Mouse (Mus musculus) ES-E14 (cell line): Measurements from ENCODE around the gene Polr3g.

Source experiments
- CHD2 ChIP-seq: IDR thresholded peaks from 2 replicates; pipeline ENCODE4 v1.6.1; 2014; ENCODE audit warnings: mild to moderate bottlenecking, low read depth, low read length, inconsistent platforms
- HCFC1 ChIP-seq: IDR thresholded peaks from 2 replicates; pipeline ENCODE4 v1.6.1; 2012; ENCODE audit warnings: low read length, inconsistent platforms, borderline replicate concordance; ENCODE audit not compliant: insufficient read depth
- MAFK ChIP-seq: IDR thresholded peaks from 2 replicates; pipeline ENCODE4 v1.6.1; 2014; ENCODE audit warnings: mild to moderate bottlenecking, low read depth, low read length, inconsistent platforms; ENCODE audit not compliant: insufficient read depth
- ZC3H11A ChIP-seq: IDR thresholded peaks from 2 replicates; pipeline ENCODE4 v1.6.1; 2012; ENCODE audit warnings: low read depth, mild to moderate bottlenecking, inconsistent platforms, low read length, borderline replicate concordance
- ZNF384 ChIP-seq: IDR thresholded peaks from 2 replicates; pipeline ENCODE4 v1.6.1; 2012; ENCODE audit warnings: low read depth, low read length, inconsistent platforms

GRCm38 (mm10) chr13:81709805-81710204 lies 1.0 kb downstream of the Polr3g start:
- TF ChIP-seq ZNF384 (no peak), HCFC1 (no peak), ZC3H11A (no peak), MAFK (no peak), CHD2 (no peak)
